Mouse (Mus musculus) MEL (cell line): ENCODE measurements around the gene Sgo2b.
A peak's percentile ranks its signal among the peaks of the same experiment; 100 is the strongest.

Experiments
- CTCF ChIP-seq, 3 experiments: IDR thresholded peaks in 2 of 3; conservative IDR thresholded peaks in 1 of 3; 2 replicates each; pipeline ENCODE4 v1.5.1; 2011 to 2012; ENCODE audit warnings: low read length in 3 of 3, low read depth in 2 of 3, mild to moderate bottlenecking in 2 of 3, improper control_type of control experiment in 1 of 3, inconsistent platforms in 1 of 3, mixed read lengths in 1 of 3, moderate library complexity in 1 of 3; ENCODE audit not compliant: control insufficient read depth in 1 of 3, insufficient read depth in 1 of 3, poor library complexity in 1 of 3, severe bottlenecking in 1 of 3
- EP300 ChIP-seq, 2 experiments: IDR thresholded peaks; 2 replicates each; pipeline ENCODE4 v1.6.1; 2011; ENCODE audit warnings: improper control_type of control experiment in 2 of 2, low read length in 2 of 2, low read depth in 1 of 2, mild to moderate bottlenecking in 1 of 2
- JUND ChIP-seq: IDR thresholded peaks from 2 replicates; pipeline ENCODE4 v1.6.1; 2011; ENCODE audit warnings: low read depth, mild to moderate bottlenecking, improper control_type of control experiment, low read length
- MXI1 ChIP-seq: IDR thresholded peaks from 2 replicates; pipeline ENCODE4 v1.6.1; 2011; ENCODE audit warnings: mild to moderate bottlenecking, low read depth, low read length, improper control_type of control experiment
- MYB ChIP-seq: IDR thresholded peaks from 2 replicates; pipeline ENCODE4 v1.6.1; 2011; ENCODE audit warnings: mild to moderate bottlenecking, low read depth, low read length, improper control_type of control experiment
- POLR2A ChIP-seq, 2 experiments: IDR thresholded peaks; 2 replicates each; pipeline ENCODE4 v1.6.1; 2011 to 2012; ENCODE audit warnings: low read length in 2 of 2, mild to moderate bottlenecking in 2 of 2, control low read depth in 1 of 2, improper control_type of control experiment in 1 of 2, low read depth in 1 of 2, moderate library complexity in 1 of 2; ENCODE audit not compliant: control insufficient read depth in 1 of 2, insufficient read depth in 1 of 2, poor library complexity in 1 of 2
- SIN3A ChIP-seq: IDR thresholded peaks from 2 replicates; pipeline ENCODE4 v1.6.1; 2012; ENCODE audit warnings: low read length, improper control_type of control experiment, inconsistent platforms
- ZNF384 ChIP-seq: IDR thresholded peaks from 2 replicates; pipeline ENCODE4 v1.6.1; 2012; ENCODE audit warnings: low read depth, mild to moderate bottlenecking, inconsistent platforms, low read length, improper control_type of control experiment

- no peak for TF ChIP-seq JUND
- peak in 2 of 3 experiments; percentile 32 to 71; a peak in 4 of 6 replicates for TF ChIP-seq CTCF (IDR thresholded peaks at IDR 0.05 in 2 of 3, conservative IDR thresholded peaks at IDR 0.05 in 1 of 3; ENCODE audit: control insufficient read depth in 1 of 3, insufficient read depth in 1 of 3, low read depth in 2 of 3, low read length in 3 of 3, poor library complexity in 1 of 3, severe bottlenecking in 1 of 3)
- no peak for TF ChIP-seq EP300 (IDR thresholded peaks at IDR 0.05; ENCODE audit: low read depth in 1 of 2, low read length in 2 of 2)
- TF ChIP-seq POLR2A (IDR thresholded peaks at IDR 0.05; ENCODE audit: control insufficient read depth in 1 of 2, insufficient read depth in 1 of 2, low read depth in 1 of 2, low read length in 2 of 2, poor library complexity in 1 of 2), result no peak
- no peak for TF ChIP-seq MXI1
- TF ChIP-seq SIN3A, result no peak
- no peak for TF ChIP-seq ZNF384
- TF ChIP-seq MYB, result no peak
These were observed 74.7 kb downstream of the Sgo2b start for GRCm38 (mm10) chr8:63877393-63877792.
